Mouse (Mus musculus): ENCODE data around the gene Xkr8.

The Xkr8 gene

GRCm38 (mm10) chr4:132735894-132736293, 3.5 kb upstream of the Xkr8 start:
- DNase-seq (ENCODE audit: low spot score), result no peak

DNA sequence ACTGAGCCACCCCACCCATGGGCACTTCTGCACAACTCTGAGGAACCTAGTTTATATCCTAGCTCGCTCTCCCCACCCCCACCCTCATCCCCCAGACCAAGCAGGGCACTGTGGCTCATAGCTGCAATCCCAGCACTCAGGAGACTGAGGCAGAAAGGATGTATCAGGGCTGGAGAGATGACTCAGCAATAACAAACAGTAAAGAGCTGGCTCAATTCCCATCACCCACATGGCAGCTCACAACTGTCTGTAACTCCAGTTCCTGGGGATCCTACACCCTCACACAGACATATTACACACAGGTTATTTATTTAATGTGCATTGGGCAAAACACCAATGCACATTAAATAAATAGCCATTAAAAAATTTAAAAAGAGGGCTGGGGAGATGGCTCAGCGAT, 3.0 kb upstream of the Xkr8 start:
- no peak for DNase-seq (ENCODE audit: low spot score)

GRCm38 (mm10) chr4:132734766-132735165, 2.4 kb upstream of the Xkr8 start:
- DNase-seq (ENCODE audit: low spot score), result no peak

DNA sequence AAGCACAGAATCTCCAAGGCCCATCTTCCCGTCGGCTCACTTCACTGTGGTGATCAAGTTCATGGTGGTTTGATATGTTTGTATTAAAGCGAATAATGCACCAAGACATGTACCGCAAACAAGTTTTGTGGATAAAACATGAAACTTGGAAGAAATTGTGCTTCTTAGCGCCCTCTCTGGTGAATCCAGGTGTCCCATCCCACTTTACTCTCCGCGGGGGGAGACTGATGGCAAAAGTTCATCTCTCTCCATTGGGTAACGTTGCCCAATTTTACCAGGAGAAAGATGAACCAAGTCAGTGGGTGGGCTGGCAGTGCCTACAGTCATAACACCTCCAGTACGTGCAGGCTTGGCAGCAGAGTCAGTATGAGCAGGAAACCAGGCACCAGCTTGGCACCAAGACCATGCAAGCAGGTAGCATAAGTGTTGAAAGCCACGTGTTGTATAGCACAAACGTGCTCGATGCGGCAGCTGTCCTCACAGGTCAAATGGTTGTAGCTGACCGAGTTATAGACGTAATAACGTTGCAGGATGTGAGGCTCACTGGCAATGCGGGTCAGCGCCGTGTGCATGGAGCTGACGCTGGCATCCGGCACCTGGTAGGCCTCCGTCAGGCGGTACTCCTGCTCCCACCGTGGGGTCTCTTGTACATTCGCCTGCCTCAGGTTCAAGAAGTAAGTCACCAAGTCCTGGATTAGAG, 875 bp upstream of the Xkr8 start:
- no peak for DNase-seq (ENCODE audit: low spot score)

DNA sequence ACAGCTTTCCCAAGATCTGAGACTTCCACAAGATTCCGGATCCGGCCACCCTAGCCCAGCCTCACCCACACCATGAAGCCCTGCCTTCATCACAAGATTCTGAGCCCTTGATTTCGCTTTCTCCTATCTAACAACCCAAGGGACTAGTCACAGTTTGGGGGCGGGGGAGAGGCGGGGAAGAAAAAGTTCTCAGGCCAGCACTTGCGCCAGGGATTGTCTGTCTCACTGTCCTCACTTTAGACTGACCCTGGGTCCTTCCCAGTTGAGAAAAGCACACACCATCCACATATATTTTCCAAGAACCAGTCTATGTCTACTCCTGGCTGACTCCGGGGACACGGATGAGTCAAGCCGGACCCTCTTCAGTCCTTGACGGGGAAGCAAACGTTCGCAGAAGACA, 730 bp downstream of the Xkr8 start:
- DNase-seq (ENCODE audit: low spot score), result no peak

GRCm38 (mm10) chr4:132728233-132728632, 4.1 kb downstream of the Xkr8 start:
- no peak for DNase-seq (ENCODE audit: low spot score)

GRCm38 (mm10) chr4:132718251-132718650, 14.1 kb downstream of the Xkr8 start:
- DNase-seq (ENCODE audit: low spot score), result no peak

DNA sequence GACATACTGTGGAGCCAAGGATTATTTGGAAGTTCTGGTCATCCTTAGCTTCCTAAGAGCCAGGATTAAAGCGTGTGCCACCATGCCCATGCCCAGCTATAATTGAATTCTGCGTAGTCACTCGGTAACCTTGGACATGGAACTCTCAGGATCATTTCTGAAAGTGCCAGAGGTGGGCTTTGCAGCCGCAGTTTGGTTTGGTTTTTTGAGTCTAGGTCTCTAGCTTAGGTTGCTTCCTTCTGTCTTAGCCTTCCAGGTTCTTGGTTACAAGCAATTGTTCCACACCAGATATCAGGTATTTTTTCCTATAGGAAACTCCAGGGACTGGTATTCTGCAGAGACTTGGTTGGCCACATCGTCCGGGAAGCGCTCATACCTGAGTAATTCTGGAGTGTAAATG, 19.2 kb downstream of the Xkr8 start:
- DNase-seq (ENCODE audit: low spot score), result no peak

GRCm38 (mm10) chr4:132706885-132707284, 25.5 kb downstream of the Xkr8 start:
- DNase-seq (ENCODE audit: low spot score), result no peak

- DNase-seq (ENCODE audit: low spot score), result no peak
These were observed 30.3 kb downstream of the Xkr8 start for GRCm38 (mm10) chr4:132702076-132702475.

- no peak for DNase-seq (ENCODE audit: low spot score)
These were observed 39.0 kb downstream of the Xkr8 start for GRCm38 (mm10) chr4:132693366-132693765.

DNA sequence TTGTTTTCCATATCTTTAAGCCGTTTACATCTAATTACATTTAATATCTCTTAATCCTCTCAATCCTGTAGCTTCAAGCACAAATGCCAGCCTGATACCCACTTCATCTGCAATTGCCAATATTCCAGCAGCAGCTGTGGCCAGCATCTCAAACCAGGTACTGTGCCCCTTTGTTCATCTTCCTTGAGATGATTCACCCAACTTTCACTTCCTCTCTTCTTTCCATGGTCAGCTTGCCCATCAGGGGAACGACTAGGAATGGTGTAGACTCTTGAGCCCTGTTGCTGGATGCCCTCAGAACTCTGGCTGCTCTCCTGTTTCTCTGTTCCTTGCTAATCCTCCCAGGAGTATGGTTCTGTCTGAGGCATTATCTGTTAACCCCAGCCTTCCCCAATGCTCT, 42.7 kb downstream of the Xkr8 start:
- DNase-seq (ENCODE audit: low spot score), result no peak

- peak; percentile 12 for DNase-seq (ENCODE audit: low spot score)
These were observed 55.4 kb downstream of the Xkr8 start for GRCm38 (mm10) chr4:132676771-132677539.

Measured in spleen, adult 12 weeks (tissue).